Mouse (Mus musculus): ENCODE measurements around the gene Gm19668.
"Not testable (repeated sequence)": the region's sequence is repeated elsewhere in the genome, so short reads cannot be mapped to it uniquely, and the experiment has no call there.

Gene Gm19668

GRCm38 (mm10) chr10:77769727-77770126 lies 29.2 kb downstream of the Gm19668 start:
- DNase-seq (ENCODE audit: low spot score): no peak

- not testable (repeated sequence) for DNase-seq (ENCODE audit: low spot score)
Observed at GRCm38 (mm10) chr10:77759582-77759981, 39.4 kb downstream of the Gm19668 start, which contains the start of gene Gm3233. Gene Gm3233, minus strand, starts transcription at chr10:77759682.

- DNase-seq (ENCODE audit: low spot score): no peak
Observed at GRCm38 (mm10) chr10:77753448-77753847, 45.5 kb downstream of the Gm19668 start.

GRCm38 (mm10) chr10:77752312-77752711 lies 46.6 kb downstream of the Gm19668 start:
- not testable (repeated sequence) for DNase-seq (ENCODE audit: low spot score)

GRCm38 (mm10) chr10:77751254-77751653 lies 47.7 kb downstream of the Gm19668 start, which contains the start of gene Gm9736:
Gene Gm9736, minus strand, starts transcription at chr10:77751354.
- DNase-seq (ENCODE audit: low spot score): not testable (repeated sequence)

GRCm38 (mm10) chr10:77750686-77751085 lies 48.2 kb downstream of the Gm19668 start:
- not testable (repeated sequence) for DNase-seq (ENCODE audit: low spot score)
